14 mouse cellular contexts compared by ENCODE assay signal in genomic region chr11:75846589-75846988, GRCm38 (mm10). TPM values are rescaled to one million over a fixed set of nuclear protein-coding genes. Genes with fewer than 3 reads are reported as not detected.
A peak's percentile ranks its signal among the peaks of the same experiment; 100 is the strongest.
DNase-seq lines count a peak whose midpoint lies in the region; ATAC-seq lines count a peak whose summit lies in the region.
"Had no signal": no experiment of that assay in that cellular context is flagged by ENCODE, and none has a peak within 500 bp of the region (broad histone marks: within the 10 kb centered on the region; RNA-seq: fewer than 3 reads in every experiment).

No protein-coding gene starts in this region.

- H3K27ac ChIP-seq in forebrain, embryonic 12.5 days = 0 out of 2 replicates have a peak overlapping the region, but pooled peaks have one; percentile 13
- no peak overlapping the region for H3K27ac ChIP-seq in forebrain, embryonic 15.5 days (replicated peaks)
- 0 out of 2 replicates have a peak overlapping the region, but pooled peaks have one; percentile 28 for H3K27ac ChIP-seq in hindbrain, embryonic 14.5 days
- H3K27ac ChIP-seq: layer of hippocampus, adult 2 months; midbrain, embryonic 13.5 days had no signal

- H3K9me3 ChIP-seq in forebrain, embryonic 12.5 days = no peaks in the 10 kb centered on the region
- H3K9me3 ChIP-seq in forebrain, embryonic 15.5 days = no peaks in the 10 kb centered on the region
- no peaks in the 10 kb centered on the region for H3K9me3 ChIP-seq in hindbrain, embryonic 14.5 days (ENCODE audit: control insufficient read depth, low read length)
- H3K9me3 ChIP-seq: midbrain, embryonic 13.5 days had no signal

- no peaks in the 10 kb centered on the region; the same call in 1 of the 2 replicates for H3K27me3 ChIP-seq in forebrain, embryonic 12.5 days
- H3K27me3 ChIP-seq in forebrain, embryonic 15.5 days = no peaks in the 10 kb centered on the region
- no peaks in the 10 kb centered on the region for H3K27me3 ChIP-seq in hindbrain, embryonic 14.5 days (ENCODE audit: control insufficient read depth, insufficient read depth, low read length)
- H3K27me3 ChIP-seq: midbrain, embryonic 13.5 days had no signal

- no peak overlapping the region for H3K4me3 ChIP-seq in forebrain, embryonic 12.5 days (replicated peaks)
- no peak overlapping the region for H3K4me3 ChIP-seq in forebrain, embryonic 15.5 days
- no peak overlapping the region for H3K4me3 ChIP-seq in hindbrain, embryonic 14.5 days (replicated peaks; ENCODE audit: low read length)
- H3K4me3 ChIP-seq: layer of hippocampus, adult 2 months; midbrain, embryonic 13.5 days had no signal

- H3K9ac ChIP-seq in forebrain, embryonic 12.5 days = no peak overlapping the region
- no peak overlapping the region for H3K9ac ChIP-seq in forebrain, embryonic 15.5 days (replicated peaks)
- no peak overlapping the region for H3K9ac ChIP-seq in hindbrain, embryonic 14.5 days
- H3K9ac ChIP-seq: forebrain, postnatal 0 days; midbrain, embryonic 13.5 days had no signal

- peak; percentile 54 for DNase-seq in ovary, adult 18-20 months (ENCODE audit: low spot score)
- DNase-seq in ovary, postnatal 14 days (ENCODE audit: low spot score) = no peak
- DNase-seq in hindbrain, embryonic 14.5 days (ENCODE audit: low spot score) = no peak
- DNase-seq in heart, postnatal 4 days = no peak
- no peak for DNase-seq in cerebellum, adult 8-10 months
- DNase-seq: cerebellum, adult 9-10 months; forebrain, postnatal 0 days; gastrocnemius, postnatal 36 days had no signal

- ATAC-seq in forebrain, embryonic 12.5 days (ENCODE audit: low FRiP score) = no peak
- ATAC-seq in forebrain, embryonic 15.5 days (replicated peaks) = no peak
- ATAC-seq in hindbrain, embryonic 14.5 days (ENCODE audit: low FRiP score) = no peak
- ATAC-seq in cerebellum, adult (ENCODE audit: insufficient number of reproducible peaks, low FRiP score, low TSS enrichment) = no peak
- ATAC-seq: inflammation-experienced regulatory T-cells, adult 6 months; midbrain, embryonic 13.5 days had no signal

- H3K36me3 ChIP-seq in forebrain, embryonic 12.5 days (replicated peaks) = no peaks in the 10 kb centered on the region
- no peaks in the 10 kb centered on the region for H3K36me3 ChIP-seq in forebrain, embryonic 15.5 days
- H3K36me3 ChIP-seq in hindbrain, embryonic 14.5 days (replicated peaks; ENCODE audit: control insufficient read depth, insufficient read depth) = no peaks in the 10 kb centered on the region
- H3K36me3 ChIP-seq: midbrain, embryonic 13.5 days had no signal

- 68% methylated on average over 7 of the region's 7 CpGs for WGBS in forebrain, embryonic 12.5 days
- WGBS in forebrain, embryonic 15.5 days = 76% methylated on average over 7 of the region's 7 CpGs
- 53% methylated on average over 7 of the region's 7 CpGs for WGBS in hindbrain, embryonic 14.5 days

- no peak overlapping the region for H3K4me2 ChIP-seq in forebrain, embryonic 12.5 days
- no peak overlapping the region for H3K4me2 ChIP-seq in forebrain, embryonic 15.5 days (replicated peaks)
- no peak overlapping the region for H3K4me2 ChIP-seq in hindbrain, embryonic 14.5 days (replicated peaks)
- H3K4me2 ChIP-seq: midbrain, embryonic 13.5 days had no signal

- H3K4me1 ChIP-seq in forebrain, embryonic 12.5 days = peaks cover 27% of the 10 kb centered on the region
- peaks cover 8% of the 10 kb centered on the region for H3K4me1 ChIP-seq in forebrain, embryonic 15.5 days
- H3K4me1 ChIP-seq in hindbrain, embryonic 14.5 days (replicated peaks; ENCODE audit: control insufficient read depth, insufficient read depth, low read length) = peaks cover 5% of the 10 kb centered on the region

RNA-seq across cellular contexts. Expression of gene Doc2b, which starts 50.7 kb away (rescaled TPM):
- polyA plus RNA-seq in forebrain, embryonic 12.5 days (2016; fragmentation: Nextera tagmentation; extraction: Ambion mirVana) = 0.26 and 0.46 TPM in 2 replicates
- polyA plus RNA-seq in forebrain, embryonic 15.5 days (2015; fragmentation: Nextera tagmentation; extraction: Ambion mirVana) = 2.0 and 2.1 TPM in 2 replicates
- polyA plus RNA-seq in hindbrain, embryonic 14.5 days (2014; fragmentation: Nextera tagmentation; extraction: Ambion mirVana) = 2.9 and 3.7 TPM in 2 replicates
- total RNA-seq in heart, postnatal 4 days (2021) = under 1 TPM; 0.33 to 0.47 TPM
- polyA plus RNA-seq: inflammation-experienced regulatory T-cells, adult 6 months had no signal
